Mouse (Mus musculus): ENCODE measurements around the gene Tctn1.

The Tctn1 gene

GRCm38 (mm10) chr5:122247529-122247928 is 16.7 kb downstream of the Tctn1 start:
- peak; percentile 62 to 66 for DNase-seq (ENCODE audit: low spot score in 2 of 2)

GRCm38 (mm10) chr5:122246547-122247167 is 17.6 kb downstream of the Tctn1 start:
- DNase-seq (ENCODE audit: low spot score in 2 of 2) = no peak

GRCm38 (mm10) chr5:122245186-122245585 is 19.1 kb downstream of the Tctn1 start:
- peak in 1 of 2 experiments; percentile 59 for DNase-seq (ENCODE audit: low spot score in 2 of 2)

DNA sequence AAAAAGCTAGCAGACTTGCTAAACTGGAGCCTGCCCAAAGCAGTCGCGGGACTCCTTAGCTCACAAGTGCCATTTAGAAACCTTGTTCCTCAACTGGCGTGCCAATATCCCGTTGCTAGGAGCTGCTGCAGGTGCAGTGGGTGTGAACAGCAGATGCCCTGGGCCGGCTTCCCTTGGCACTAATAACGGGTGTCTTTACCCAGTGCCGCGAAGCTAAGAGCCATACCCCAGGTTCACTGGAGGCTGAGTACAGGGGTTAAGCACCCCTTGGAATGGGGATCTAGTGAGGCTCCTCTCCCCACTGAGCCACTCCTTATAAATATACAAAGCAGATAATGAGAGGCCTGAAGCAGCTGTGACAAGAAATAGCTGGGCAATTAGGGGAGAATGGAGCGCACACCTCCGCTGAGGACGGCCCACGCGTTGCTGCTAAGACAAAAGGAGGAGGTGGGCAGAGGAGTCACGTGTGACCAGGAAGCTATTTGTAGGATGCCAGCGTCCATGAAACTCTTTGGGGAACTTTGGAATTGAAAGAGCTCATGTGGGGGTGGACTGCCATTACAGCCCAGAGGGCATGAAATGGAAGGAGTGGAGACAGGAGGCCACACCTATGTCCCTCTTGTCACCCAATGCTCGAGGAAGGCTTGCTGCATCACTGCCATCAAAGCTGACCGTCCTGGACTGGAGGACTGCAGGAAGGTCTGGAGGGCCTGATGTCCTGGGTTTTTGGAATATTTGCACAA is 20.3 kb downstream of the Tctn1 start:
- DNase-seq (ENCODE audit: low spot score in 2 of 2) = peak; percentile 59 to 73

DNA sequence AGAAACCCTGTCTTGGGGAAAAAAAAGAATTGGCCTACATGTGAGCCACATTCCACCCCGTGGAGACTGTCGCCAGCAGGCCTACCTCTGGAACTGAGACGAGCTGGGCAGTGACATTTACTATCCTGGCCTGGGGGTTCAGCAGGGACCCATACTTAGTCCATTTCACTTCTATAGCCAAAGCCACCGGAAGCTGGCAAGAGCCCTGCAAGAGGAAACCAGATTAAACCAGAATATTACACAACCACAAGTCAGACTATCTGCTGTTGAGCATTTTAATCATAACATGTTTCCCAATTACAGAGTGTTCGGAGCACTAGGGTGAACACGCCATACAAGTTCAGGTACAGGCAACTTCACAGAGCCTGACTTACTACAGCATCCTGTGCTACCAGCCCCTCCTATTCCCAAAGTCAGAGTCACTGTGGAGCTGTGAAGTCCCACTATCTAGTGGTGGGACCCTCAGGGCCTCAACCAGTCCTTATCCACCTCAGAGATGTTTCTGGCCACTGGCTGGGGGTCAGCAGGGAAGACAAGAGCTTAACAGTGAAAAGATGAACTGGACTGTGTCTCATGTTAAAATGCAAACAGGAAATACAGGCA is 21.6 kb downstream of the Tctn1 start:
- DNase-seq (ENCODE audit: low spot score in 2 of 2) = no peak

- no peak for DNase-seq (ENCODE audit: low spot score in 2 of 2)
Measured at GRCm38 (mm10) chr5:122240989-122241388, 23.3 kb downstream of the Tctn1 start.

DNA sequence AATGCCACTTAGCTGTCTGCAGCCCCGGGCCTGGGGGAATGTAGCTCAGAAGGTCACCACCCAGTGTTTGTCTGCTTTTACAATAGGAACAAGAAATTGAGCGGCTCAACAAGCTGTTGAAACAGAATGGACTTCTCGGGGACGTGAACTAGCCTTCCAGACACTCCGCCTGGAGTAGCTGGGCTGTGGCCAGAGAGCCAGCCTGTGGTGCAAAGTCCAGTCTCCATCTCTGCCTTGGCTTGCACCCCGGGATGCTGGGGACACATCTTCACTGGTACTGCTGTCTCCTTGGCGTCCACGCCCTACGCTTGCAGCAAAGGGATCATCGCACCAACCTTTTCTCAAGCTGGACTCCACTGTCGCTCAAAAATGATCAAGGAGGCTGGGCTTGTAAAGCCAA is 23.7 kb downstream of the Tctn1 start:
- DNase-seq (ENCODE audit: low spot score in 2 of 2) = no peak

DNA sequence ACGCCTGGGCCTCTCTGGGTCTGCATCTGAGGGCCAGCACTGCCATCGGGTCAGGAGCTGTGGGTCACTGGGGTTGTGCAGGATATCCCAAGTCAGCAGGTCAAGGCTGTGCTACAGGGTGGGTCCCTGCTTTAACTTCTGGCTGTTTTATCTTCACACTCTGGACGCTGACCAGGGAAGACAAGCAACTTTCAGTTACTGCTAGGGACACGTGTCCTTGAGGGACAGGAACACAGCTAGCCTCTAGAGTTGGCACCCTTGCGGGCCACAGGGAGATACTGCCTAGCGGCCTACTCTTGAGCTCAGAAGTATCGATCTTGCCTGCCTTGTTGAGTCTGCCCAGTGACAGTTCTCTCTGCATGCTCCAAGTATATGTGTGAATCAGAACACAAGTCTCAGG is 24.6 kb downstream of the Tctn1 start:
- no peak for DNase-seq (ENCODE audit: low spot score in 2 of 2)

DNA sequence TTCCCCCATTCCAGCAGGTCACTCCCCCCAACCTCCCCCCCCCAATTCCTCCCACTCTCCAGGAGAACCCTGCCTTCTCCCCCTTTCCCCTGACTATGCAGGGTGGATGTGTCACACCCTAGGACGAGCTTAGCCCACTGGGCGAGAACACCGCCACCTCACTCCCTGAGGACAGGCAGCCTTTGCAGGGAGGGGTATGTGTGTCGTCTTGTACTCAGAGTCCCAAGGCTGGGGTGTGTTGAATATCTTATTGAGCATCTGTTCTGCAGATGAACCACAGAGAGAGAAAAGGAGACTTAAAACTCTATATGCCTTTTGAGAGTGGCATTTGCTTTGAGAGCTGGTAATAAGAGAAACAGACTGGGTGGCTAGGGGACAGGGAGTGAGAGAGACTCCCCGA is 27.1 kb downstream of the Tctn1 start:
- no peak for DNase-seq (ENCODE audit: low spot score in 2 of 2)

DNA sequence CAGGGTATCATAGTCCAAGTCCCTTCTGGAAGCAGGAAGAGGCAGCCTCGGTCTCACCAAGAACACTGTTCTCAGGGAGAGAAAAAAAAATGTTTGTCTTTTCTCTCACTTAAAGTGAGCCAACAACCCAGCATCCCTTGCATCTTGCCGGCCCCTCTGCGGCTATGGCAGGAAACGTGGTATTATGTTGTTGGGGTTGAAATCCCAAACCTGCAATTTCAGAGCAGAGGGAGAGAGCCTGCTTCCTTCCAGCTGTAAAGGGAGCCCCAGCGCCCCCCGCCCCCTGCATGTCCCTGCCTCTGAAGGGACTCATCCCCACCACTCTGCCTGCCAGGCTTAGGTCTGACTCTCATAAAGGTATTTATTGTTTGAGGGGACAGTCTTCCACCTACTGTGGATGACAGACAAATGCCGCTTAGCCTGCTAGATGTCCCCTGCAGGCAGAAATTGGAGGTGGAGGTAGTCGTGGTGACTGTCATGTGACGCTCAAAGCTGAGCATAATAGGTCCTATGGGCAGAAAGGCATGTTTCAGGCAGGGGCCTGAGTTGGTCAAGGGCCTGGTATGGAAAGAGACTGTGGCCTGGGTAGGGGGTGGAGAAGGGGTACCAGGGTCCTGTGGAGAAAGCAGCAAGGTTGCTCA is 28.9 kb downstream of the Tctn1 start:
- no peak for DNase-seq (ENCODE audit: low spot score in 2 of 2)

DNA sequence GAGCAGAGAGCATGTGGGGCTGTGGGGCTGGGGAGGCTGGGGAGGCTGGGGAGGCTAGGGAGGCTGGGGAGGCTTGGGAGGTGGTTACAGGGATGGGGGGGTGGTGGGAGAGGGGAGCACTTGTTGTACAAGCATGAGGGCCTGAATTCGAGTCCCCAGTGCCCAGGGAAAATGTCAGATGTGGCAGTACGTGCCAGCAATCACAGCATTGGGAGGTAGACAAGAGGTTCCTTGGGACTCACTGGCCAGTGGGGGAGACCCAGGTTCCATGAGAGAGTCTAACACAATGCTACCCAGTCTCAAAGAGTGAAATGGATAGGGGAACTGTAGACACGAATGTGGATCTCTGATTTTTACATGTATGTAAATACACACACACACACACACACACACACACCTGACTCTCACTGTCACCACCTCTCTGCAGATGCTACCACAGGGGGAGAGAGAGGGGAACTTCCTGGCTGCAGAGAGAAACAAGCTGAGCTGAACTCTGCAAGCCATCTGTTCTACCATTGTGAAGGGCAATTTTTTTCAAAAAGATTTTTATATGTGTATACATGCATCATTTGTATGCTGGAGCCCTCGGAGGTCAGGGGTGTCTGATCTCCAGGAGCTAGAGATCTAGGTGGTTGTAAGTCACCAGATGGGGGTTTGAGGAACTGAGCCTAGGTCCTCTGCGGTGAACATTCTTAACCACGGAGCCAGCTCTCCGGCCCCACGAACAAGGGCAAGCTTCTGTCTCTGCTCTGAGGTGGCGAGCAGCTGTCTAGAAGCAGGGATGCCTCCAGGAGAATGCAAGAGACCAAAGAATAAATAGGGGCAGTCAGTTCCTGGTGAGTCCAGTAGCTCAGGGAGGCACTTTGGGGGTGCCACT is 29.7 kb downstream of the Tctn1 start:
- no peak for DNase-seq (ENCODE audit: low spot score in 2 of 2)

GRCm38 (mm10) chr5:122233695-122234094 is 30.6 kb downstream of the Tctn1 start:
- DNase-seq (ENCODE audit: low spot score in 2 of 2) = no peak

DNA sequence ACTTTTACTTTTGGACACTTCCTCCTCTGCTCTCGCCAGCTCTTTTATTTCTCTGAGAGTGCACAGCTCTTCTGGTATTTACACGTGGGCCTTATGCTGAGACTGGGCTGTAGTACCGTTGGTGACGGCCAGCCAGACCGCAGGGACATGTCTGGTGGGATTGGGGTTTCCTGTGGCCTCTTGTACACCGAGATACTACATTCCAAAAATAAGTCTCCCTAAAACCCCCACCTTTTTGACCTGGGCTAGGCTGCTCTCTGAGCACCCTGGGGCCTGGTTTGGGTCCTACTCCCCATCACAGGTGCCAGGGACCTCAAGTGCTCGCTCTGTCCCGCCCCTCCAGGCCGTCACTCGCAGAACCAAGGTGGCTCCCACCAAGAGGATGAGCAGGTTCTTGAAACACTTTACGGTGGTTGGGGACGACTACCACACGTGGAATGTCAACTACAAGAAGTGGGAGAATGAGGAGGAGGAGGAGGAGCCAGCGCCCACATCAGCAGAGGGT is 31.1 kb downstream of the Tctn1 start:
- DNase-seq (ENCODE audit: low spot score in 2 of 2) = no peak

DNA sequence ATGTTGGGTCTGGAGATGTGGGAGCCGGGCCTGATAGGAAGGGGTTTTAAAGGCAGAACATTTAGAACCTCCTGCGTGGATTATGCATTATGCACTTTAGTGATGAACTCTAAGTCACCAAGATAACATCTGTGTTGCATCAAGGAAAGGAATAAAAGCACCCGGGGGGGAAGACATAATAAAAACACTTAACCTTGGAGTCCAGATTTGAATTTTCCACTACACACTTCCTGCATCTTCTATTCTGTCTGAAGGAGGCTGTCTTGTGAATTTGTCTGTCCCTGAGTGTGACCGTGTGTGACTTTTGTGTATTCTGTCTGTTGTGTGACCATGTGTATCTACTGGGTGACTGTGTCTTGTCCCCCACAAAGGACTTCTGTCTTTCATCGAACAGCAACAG is 32.3 kb downstream of the Tctn1 start:
- DNase-seq (ENCODE audit: low spot score in 2 of 2) = no peak

DNA sequence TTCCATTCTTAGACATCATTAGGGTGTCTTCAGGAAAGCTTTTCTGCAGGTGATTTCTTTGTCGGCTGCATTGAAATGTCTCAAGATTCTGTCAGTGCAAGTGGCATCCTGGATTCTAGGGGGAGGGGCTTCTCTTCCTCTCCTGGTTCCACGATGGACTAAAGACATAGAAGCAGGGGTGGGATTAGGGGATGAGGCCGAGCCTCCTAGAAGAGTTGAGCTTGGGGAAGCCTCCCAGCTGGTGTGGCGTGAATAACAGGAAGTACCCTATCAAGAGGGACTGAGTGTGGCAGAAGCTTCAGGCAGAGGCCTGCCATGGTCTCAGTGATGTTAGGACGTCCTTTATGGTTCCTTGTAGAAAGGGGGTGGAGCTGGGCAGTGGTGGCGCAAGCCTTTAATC is 32.8 kb downstream of the Tctn1 start:
- no peak for DNase-seq (ENCODE audit: low spot score in 2 of 2)

DNA sequence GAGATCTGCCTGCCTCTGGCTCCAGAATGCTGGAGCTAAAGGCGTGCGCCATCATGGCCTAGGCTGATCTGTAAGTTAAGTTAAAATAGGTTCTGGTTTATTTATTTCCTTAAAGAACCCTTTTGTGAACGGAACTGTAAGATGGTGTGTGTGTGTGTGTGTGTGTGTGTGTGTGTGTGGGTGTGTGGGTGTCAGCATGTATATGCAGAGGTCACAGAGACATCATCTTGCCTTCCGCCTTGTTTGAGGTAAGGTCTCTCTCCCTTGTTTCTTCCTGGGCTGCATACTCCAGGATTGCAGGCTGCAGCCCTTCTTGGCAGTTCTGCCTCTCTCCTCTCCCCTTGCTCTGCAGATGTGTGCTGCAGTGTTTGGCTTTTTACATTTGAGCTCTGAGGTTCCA is 33.4 kb downstream of the Tctn1 start:
- no peak for DNase-seq (ENCODE audit: low spot score in 2 of 2)

GRCm38 (mm10) chr5:122228772-122229171 is 35.5 kb downstream of the Tctn1 start:
- no peak for DNase-seq (ENCODE audit: low spot score in 2 of 2)

DNA sequence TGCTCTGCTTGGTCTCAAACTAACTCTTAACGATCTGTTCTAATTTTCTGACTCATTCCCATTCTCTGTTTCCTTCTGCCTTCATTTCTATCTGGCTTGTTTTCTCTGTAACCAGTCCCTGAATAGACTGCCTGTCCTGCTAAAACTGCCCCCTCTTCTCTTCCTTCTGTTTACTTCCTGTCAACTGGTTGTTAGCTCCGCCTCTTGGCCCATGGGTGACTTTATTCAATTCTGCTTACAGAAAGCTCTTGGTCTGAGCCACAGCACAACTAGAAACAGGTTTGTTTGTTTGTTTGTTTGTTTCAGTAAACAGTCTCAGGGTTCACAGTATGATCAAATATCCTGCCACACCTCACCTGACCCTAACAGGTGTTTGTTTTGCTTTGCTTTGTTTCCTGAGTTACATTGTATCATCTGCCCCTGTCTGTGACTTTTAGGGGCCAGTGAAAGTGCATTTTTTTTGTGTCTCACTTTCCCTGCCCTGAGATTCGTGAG is 35.9 kb downstream of the Tctn1 start:
- no peak for DNase-seq (ENCODE audit: low spot score in 2 of 2)

DNA sequence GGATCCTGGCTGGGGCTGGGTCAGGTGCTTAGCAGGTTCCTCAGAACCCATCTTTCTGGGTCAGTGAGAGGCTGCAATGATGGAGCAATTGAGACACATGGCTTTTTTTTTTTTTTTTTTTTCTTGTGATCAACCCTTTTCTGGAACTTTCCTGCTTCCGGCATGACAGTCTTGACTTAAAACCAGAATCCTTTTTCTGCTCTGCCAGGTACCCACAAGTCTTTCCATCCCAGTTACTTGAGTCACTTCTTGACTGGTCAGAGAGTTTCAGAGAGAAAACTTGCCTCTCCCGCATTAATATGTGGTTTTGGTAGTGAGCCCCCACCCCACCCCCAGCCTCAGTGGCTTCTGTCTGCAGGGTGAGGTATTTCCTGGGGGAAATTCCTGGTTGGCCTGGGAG is 40.0 kb downstream of the Tctn1 start:
- DNase-seq (ENCODE audit: low spot score in 2 of 2) = no peak

DNA sequence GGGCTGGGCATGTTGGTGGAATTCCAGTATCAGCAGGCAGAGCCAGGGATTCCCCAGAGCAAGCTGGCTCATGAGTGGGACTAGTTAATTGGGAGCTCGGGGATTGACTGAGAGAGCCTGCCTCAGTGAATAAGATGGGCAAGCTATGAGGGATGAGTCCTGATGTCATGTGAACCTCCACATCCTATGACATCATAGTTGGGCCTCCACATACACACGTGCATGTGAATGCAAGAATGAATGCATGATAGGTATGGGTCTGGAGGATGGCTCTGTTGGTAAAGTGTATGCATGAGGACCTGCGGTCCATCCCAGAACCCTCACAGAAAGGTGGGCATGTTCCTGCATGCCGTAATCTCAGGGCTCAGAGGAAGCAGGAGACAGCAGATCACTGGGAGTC is 43.2 kb downstream of the Tctn1 start:
- no peak for DNase-seq (ENCODE audit: low spot score in 2 of 2)

All from right cerebral cortex, postnatal 10 days (tissue).